In genomic region chr11:107459828-107460227, GRCm38 (mm10) we compare ENCODE assay signal across 16 mouse cellular contexts.
"Had no signal": no experiment of that assay in that cellular context is flagged by ENCODE, and none has a peak within 500 bp of the region (broad histone marks: within the 10 kb centered on the region; RNA-seq: fewer than 3 reads in every experiment).

No protein-coding gene starts in this region.

- H3K27me3 ChIP-seq: lung, embryonic 15.5 days; megakaryocyte, embryonic 14.5 days; midbrain, embryonic 13.5 days; neural tube, embryonic 12.5 days had no signal

- H3K4me3 ChIP-seq: lung, embryonic 15.5 days; megakaryocyte, embryonic 14.5 days; midbrain, embryonic 13.5 days; neural tube, embryonic 12.5 days had no signal

- H3K27ac ChIP-seq: lung, embryonic 15.5 days; macrophage; midbrain, embryonic 13.5 days; neural tube, embryonic 12.5 days had no signal

- ATAC-seq: liver, postnatal 0 days; lung, postnatal 0 days; midbrain, embryonic 13.5 days; midbrain, embryonic 16.5 days had no signal

- H3K4me2 ChIP-seq: lung, embryonic 15.5 days; midbrain, embryonic 11.5 days; midbrain, embryonic 13.5 days; neural tube, embryonic 12.5 days had no signal

- H3K36me3 ChIP-seq: lung, embryonic 15.5 days; neural tube, embryonic 12.5 days had no signal

- H3K9me3 ChIP-seq: lung, embryonic 15.5 days; megakaryocyte, embryonic 14.5 days; neural tube, embryonic 12.5 days had no signal

- H3K9ac ChIP-seq: liver, postnatal 0 days; lung, embryonic 15.5 days; midbrain, embryonic 13.5 days; neural tube, embryonic 12.5 days had no signal

- DNase-seq: liver, postnatal 0 days; lung, adult 2 months; lung, postnatal 14 days; lung, postnatal 36 days; right cerebral cortex, postnatal 14 days; thymus, adult 18-20 months; thymus, postnatal 14 days; thymus, postnatal 36 days had no signal

- H3K4me1 ChIP-seq: neural tube, embryonic 12.5 days had no signal
